Mouse (Mus musculus) forebrain, embryonic 13.5 days (tissue): Measurements from ENCODE around the gene Ass1. TPM values are rescaled to one million over a fixed set of nuclear protein-coding genes. Genes with fewer than 3 reads are reported as not detected.

Experiments
- ATAC-seq: fragments of 200-750 bp; cut with Nextera tagmentation; 2 replicates; pipeline ENCODE4 v1.8.0; 2017
- H3K27ac ChIP-seq: fragments of 300-500 bp; sonication (generic); 2 replicates; pipeline ENCODE4 v1.5.1; 2015; ENCODE audit warnings: inconsistent platforms, mild to moderate bottlenecking, moderate library complexity
- H3K27me3 ChIP-seq: fragments of 300-500 bp; sonication (generic); 2 replicates; pipeline ENCODE4 v1.6.1; 2015; ENCODE audit warnings: mild to moderate bottlenecking, inconsistent platforms
- H3K36me3 ChIP-seq: fragments of 300-500 bp; sonication (generic); 2 replicates; pipeline ENCODE4 v1.6.1; 2015; ENCODE audit warnings: mild to moderate bottlenecking, inconsistent platforms; ENCODE audit not compliant: poor library complexity, severe bottlenecking
- H3K4me1 ChIP-seq: fragments of 300-500 bp; sonication (generic); 2 replicates; pipeline ENCODE4 v1.6.1; 2015; ENCODE audit warnings: inconsistent platforms
- H3K4me2 ChIP-seq: fragments of 300-500 bp; sonication (generic); 2 replicates; pipeline ENCODE4 v1.6.1; 2015; ENCODE audit warnings: inconsistent platforms, mild to moderate bottlenecking, moderate library complexity
- H3K4me3 ChIP-seq: fragments of 300-500 bp; sonication (generic); 2 replicates; pipeline ENCODE4 v1.5.1; 2015; ENCODE audit warnings: mild to moderate bottlenecking, inconsistent platforms
- H3K9ac ChIP-seq: fragments of 300-500 bp; sonication (generic); 2 replicates; pipeline ENCODE4 v1.6.1; 2015; ENCODE audit warnings: mild to moderate bottlenecking, inconsistent platforms
- H3K9me3 ChIP-seq: fragments of 300-500 bp; sonication (generic); replicated peaks from 2 replicates; pipeline ENCODE4 v1.6.1; 2016; ENCODE audit warnings: inconsistent platforms
- WGBS: fragments of 180-500 bp; shearing (Covaris S2); methylation state at CpG from one replicate; pipeline ENCODE4 v1.1.7; 2015; 5-methylcytosine and 5-hydroxymethylcytosine counted together
- polyA plus RNA-seq: library from polyadenylated mRNA; unstranded; fragments of >200 nt; fragmentation: Nextera tagmentation; extraction: Ambion mirVana; gene quantifications from 2 replicates; pipeline ENCODE4 v1.2.1, GENCODE M21; 2015

Gene Ass1
- polyA plus RNA-seq, 1 experiment from 2014 or later: 5.9 TPM

- no peaks in the 10 kb centered on the region for H3K36me3 ChIP-seq
- H3K9me3 ChIP-seq: no peaks in the 10 kb centered on the region
- peak; percentile 63; the same call in 1 of the 2 replicates for ATAC-seq
- H3K27me3 ChIP-seq: no peaks in the 10 kb centered on the region
- H3K4me1 ChIP-seq: peaks cover 26% of the 10 kb centered on the region
- H3K4me3 ChIP-seq: no peak overlapping the region
- H3K4me2 ChIP-seq: no peak overlapping the region
- peak overlapping the region; percentile 61 for H3K27ac ChIP-seq
- no peak overlapping the region for H3K9ac ChIP-seq
- WGBS: 43% methylated on average over 3 of the region's 3 CpGs
Measured at GRCm38 (mm10) chr2:31448756-31449440, 21.1 kb upstream of the Ass1 start.

- Histone ChIP-seq H3K4me3 (no peak overlapping the region), H3K4me2 (no peak overlapping the region), H3K9me3 (no peaks in the 10 kb centered on the region), H3K9ac (no peak overlapping the region), H3K27me3 (no peaks in the 10 kb centered on the region), H3K4me1 (peaks cover 28% of the 10 kb centered on the region), H3K36me3 (no peaks in the 10 kb centered on the region), H3K27ac (peak overlapping the region; percentile 61)
- peak; percentile 83 for ATAC-seq
- WGBS: 29% methylated on average over 4 of the region's 4 CpGs
Measured at GRCm38 (mm10) chr2:31449441-31449815, 20.6 kb upstream of the Ass1 start.

DNA sequence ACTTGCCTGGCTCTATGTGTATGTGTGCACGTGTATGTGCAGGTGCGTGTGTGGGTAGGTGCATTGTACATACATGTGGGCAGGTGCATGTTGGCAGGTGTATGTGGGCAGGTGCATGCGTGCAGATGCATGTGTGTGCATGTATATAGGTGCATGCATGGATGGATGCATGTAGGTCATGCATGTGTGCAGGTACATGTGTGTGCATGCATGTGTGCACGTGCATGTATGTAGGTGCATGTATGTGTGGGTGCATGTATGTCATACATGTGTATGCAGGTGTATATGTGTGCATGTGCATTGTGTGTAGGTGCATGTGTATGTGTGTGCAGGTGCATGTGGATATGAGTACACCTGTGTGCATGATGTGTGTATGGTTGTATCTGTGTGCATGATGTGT lies 20.1 kb upstream of the Ass1 start:
- Histone ChIP-seq H3K36me3 (no peaks in the 10 kb centered on the region), H3K4me1 (peaks cover 33% of the 10 kb centered on the region), H3K4me3 (no peak overlapping the region), H3K9ac (no peak overlapping the region), H3K9me3 (no peaks in the 10 kb centered on the region), H3K27ac (no peak overlapping the region), H3K27me3 (no peaks in the 10 kb centered on the region), H3K4me2 (no peak overlapping the region)
- ATAC-seq: no peak
- 96% methylated on average over 4 of the region's 4 CpGs for WGBS

DNA sequence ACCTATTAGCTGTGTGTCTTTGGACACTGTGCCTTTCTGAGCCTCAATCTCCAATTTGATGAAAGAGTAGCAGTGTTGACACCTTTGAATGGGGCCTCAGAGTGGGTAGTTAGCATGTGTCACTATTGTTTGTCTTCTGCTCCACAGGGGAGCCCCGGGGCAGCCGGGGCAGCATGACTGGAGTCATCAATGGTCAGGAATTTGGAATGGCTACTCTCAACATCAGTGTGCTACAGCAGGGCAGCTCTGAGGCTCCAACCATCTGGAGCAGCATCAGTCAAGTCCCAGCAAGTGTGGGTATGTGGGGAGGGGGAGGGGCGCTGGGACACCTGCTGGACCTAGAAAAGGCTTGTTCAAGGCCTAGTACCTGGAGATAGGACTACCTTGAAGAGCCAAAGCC lies 19.3 kb upstream of the Ass1 start:
- Histone ChIP-seq H3K4me2 (no peak overlapping the region), H3K4me3 (no peak overlapping the region), H3K9me3 (no peaks in the 10 kb centered on the region), H3K9ac (no peak overlapping the region), H3K27me3 (peaks cover 4% of the 10 kb centered on the region; the same call in 1 of the 2 replicates), H3K4me1 (peaks cover 34% of the 10 kb centered on the region), H3K36me3 (no peaks in the 10 kb centered on the region), H3K27ac (no peak overlapping the region)
- WGBS: 41% methylated on average over 3 of the region's 3 CpGs
- ATAC-seq: no peak

- WGBS: 88% methylated on average over 1 of the region's 1 CpGs
- Histone ChIP-seq H3K4me1 (peaks cover 34% of the 10 kb centered on the region), H3K4me3 (no peak overlapping the region), H3K9ac (no peak overlapping the region), H3K9me3 (no peaks in the 10 kb centered on the region), H3K4me2 (no peak overlapping the region), H3K27me3 (peaks cover 9% of the 10 kb centered on the region; the same call in 1 of the 2 replicates), H3K27ac (no peak overlapping the region), H3K36me3 (no peaks in the 10 kb centered on the region)
- no peak for ATAC-seq
Measured at GRCm38 (mm10) chr2:31451530-31451929, 18.5 kb upstream of the Ass1 start.

GRCm38 (mm10) chr2:31453011-31453410 lies 17.0 kb upstream of the Ass1 start:
- H3K27me3 ChIP-seq: peaks cover 20% of the 10 kb centered on the region
- H3K27ac ChIP-seq: no peak overlapping the region
- no peak overlapping the region for H3K9ac ChIP-seq
- H3K36me3 ChIP-seq: no peaks in the 10 kb centered on the region
- no peak for ATAC-seq
- H3K4me2 ChIP-seq: no peak overlapping the region
- WGBS: 87% methylated on average over 13 of the region's 13 CpGs
- peaks cover 34% of the 10 kb centered on the region for H3K4me1 ChIP-seq
- no peaks in the 10 kb centered on the region for H3K9me3 ChIP-seq
- H3K4me3 ChIP-seq: no peak overlapping the region

- no peak for ATAC-seq
- Histone ChIP-seq H3K27me3 (peaks cover 27% of the 10 kb centered on the region), H3K27ac (no peak overlapping the region), H3K4me1 (peaks cover 30% of the 10 kb centered on the region), H3K4me2 (no peak overlapping the region), H3K4me3 (no peak overlapping the region), H3K9ac (no peak overlapping the region), H3K36me3 (no peaks in the 10 kb centered on the region), H3K9me3 (no peaks in the 10 kb centered on the region)
- 37% methylated on average over 11 of the region's 11 CpGs for WGBS
Measured at GRCm38 (mm10) chr2:31453559-31454177, 16.3 kb upstream of the Ass1 start.

GRCm38 (mm10) chr2:31454280-31454679 lies 15.7 kb upstream of the Ass1 start:
- H3K4me2 ChIP-seq: no peak overlapping the region
- H3K9me3 ChIP-seq: no peaks in the 10 kb centered on the region
- no peak overlapping the region for H3K27ac ChIP-seq
- H3K36me3 ChIP-seq: no peaks in the 10 kb centered on the region
- ATAC-seq: no peak
- H3K27me3 ChIP-seq: peaks cover 33% of the 10 kb centered on the region
- no peak overlapping the region for H3K9ac ChIP-seq
- peaks cover 24% of the 10 kb centered on the region for H3K4me1 ChIP-seq
- no peak overlapping the region for H3K4me3 ChIP-seq
- WGBS: 63% methylated on average over 8 of the region's 8 CpGs

GRCm38 (mm10) chr2:31455418-31455817 lies 14.6 kb upstream of the Ass1 start:
- no peak overlapping the region for H3K27ac ChIP-seq
- H3K4me3 ChIP-seq: no peak overlapping the region
- H3K4me2 ChIP-seq: no peak overlapping the region
- H3K9me3 ChIP-seq: no peaks in the 10 kb centered on the region
- H3K4me1 ChIP-seq: peaks cover 23% of the 10 kb centered on the region
- no peak for ATAC-seq
- 88% methylated on average over 7 of the region's 7 CpGs for WGBS
- no peaks in the 10 kb centered on the region for H3K36me3 ChIP-seq
- H3K27me3 ChIP-seq: peaks cover 44% of the 10 kb centered on the region
- H3K9ac ChIP-seq: no peak overlapping the region

- WGBS: 58% methylated on average over 5 of the region's 5 CpGs
- Histone ChIP-seq H3K27me3 (peaks cover 72% of the 10 kb centered on the region), H3K4me3 (no peak overlapping the region), H3K4me2 (no peak overlapping the region), H3K27ac (no peak overlapping the region), H3K36me3 (no peaks in the 10 kb centered on the region), H3K9me3 (no peaks in the 10 kb centered on the region), H3K4me1 (peaks cover 19% of the 10 kb centered on the region), H3K9ac (no peak overlapping the region)
- ATAC-seq: no peak
Measured at GRCm38 (mm10) chr2:31458460-31458859, 11.5 kb upstream of the Ass1 start.

DNA sequence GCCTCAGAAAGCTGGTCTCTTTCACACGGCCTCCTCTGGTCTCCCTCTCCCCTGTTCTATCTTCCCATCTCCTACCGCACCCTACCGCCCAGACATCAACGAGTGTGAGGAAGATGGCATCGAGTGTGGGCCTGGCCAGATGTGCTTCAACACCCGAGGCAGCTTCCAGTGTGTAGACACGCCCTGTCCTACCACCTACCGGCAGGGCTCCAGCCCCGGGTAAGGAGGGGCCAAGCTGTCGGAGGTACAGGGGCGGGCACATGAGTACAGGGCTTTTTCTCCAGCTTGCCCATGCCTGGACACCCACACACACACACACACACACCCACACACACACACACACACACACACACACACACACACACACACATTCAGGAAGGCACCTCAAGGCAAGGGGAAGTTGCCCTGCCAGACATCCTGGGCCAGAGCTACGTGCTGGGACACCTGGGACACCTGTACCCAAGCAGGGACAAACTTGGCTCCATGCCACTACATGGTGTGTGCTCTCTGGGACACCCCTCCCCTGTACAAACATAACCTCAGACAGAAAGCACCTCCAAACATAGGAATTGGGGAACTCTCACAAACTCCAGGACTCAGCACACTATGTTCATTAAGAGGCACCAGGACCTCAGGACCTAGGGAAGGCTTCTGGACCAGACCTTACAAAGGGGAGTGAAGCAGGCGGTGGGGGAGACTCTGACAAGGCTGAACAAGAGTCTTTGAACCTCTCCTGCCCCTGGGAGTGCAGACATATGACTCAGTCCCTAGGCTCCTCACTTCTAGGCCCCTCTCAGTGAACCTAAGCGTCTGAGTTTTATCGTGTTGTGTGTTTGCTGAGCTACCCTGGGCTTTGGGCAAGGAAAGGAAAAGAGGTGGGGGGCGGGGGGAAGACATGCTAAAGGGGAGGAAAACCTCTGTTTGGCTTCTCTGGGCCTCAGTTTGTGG lies 10.7 kb upstream of the Ass1 start:
- H3K4me1 ChIP-seq: peaks cover 19% of the 10 kb centered on the region
- no peak overlapping the region for H3K4me3 ChIP-seq
- peak overlapping the region; percentile 74 for H3K4me2 ChIP-seq
- whole genome bisulfite sequencing: 48% methylated on average over 15 of the region's 16 CpGs
- H3K9ac ChIP-seq: 0 out of 2 replicates have a peak overlapping the region, but pooled peaks have one; percentile 62
- H3K27ac ChIP-seq: no peak overlapping the region
- no peaks in the 10 kb centered on the region for H3K9me3 ChIP-seq
- no peaks in the 10 kb centered on the region for H3K36me3 ChIP-seq
- no peak for ATAC-seq
- peaks cover 78% of the 10 kb centered on the region for H3K27me3 ChIP-seq

GRCm38 (mm10) chr2:31460025-31460571 lies 9.9 kb upstream of the Ass1 start:
- Histone ChIP-seq H3K27me3 (peaks cover 86% of the 10 kb centered on the region), H3K9ac (peak overlapping the region; percentile 62), H3K4me3 (peak overlapping the region; percentile 42), H3K9me3 (no peaks in the 10 kb centered on the region), H3K4me1 (peaks cover 11% of the 10 kb centered on the region), H3K27ac (no peak overlapping the region), H3K4me2 (peak overlapping the region; percentile 74), H3K36me3 (no peaks in the 10 kb centered on the region)
- ATAC-seq: peak; percentile 65
- WGBS: 2% methylated on average over 43 of the region's 48 CpGs
